Mouse (Mus musculus) effector memory CD4-positive, alpha-beta T cell, adult 7 months (primary cell): ENCODE measurements around the gene Mtln. TPM values are rescaled to one million over a fixed set of nuclear protein-coding genes. Genes with fewer than 3 reads are reported as not detected.

Experiments used
- polyA plus RNA-seq: library from polyadenylated mRNA; unstranded; fragments of 100-300 nt; shearing (Covaris generic); gene quantifications from one replicate; pipeline ENCODE4 v1.2.1, GENCODE M21; 2017

Gene Mtln
- polyA plus RNA-seq, result 14.0 TPM

DNA sequence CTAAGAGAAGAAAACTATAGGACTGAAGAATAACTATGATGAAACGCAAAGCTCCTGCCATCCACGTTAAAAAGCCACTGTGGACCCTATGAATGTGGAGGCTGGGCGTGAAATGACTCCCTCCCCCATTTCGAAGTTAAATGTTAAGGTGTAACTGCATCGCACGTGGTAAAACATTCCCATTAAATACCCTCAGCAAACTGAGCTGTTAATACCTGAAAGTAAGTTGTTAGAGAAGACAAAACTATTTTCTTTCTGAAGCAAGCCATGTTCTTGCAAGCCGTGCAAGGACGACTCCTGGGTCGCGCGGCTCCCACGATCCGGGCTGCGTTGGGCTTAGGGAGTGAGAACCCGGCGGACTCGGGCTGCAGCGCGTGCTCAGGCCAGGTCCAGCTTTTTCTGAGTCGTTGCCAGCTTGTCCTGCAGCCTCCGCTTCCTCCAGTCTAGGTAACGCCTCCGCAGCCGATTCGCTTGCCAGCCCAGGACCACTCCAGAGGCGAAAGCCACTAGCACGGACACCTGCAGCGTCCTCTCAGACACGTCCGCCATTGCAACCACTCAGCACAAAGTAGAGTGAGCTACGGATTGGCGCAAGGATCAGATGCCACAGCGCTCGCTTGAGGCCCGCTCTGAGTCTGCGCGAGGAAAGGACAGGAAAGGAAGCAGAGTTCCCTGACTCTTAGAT, at the start of gene Mtln:
Gene Mtln (minus strand): TSS at position 570 of the 685 bp plus-strand sequence.

GRCm38 (mm10) chr2:127838576-127838975, 46.3 kb upstream of the Mtln start, which contains the start of gene Acoxl:
Gene Acoxl, plus strand, starts transcription at chr2:127838876.

GRCm38 (mm10) chr2:127831401-127832102, 39.3 kb upstream of the Mtln start, which contains the start of gene Bub1:
Gene Bub1, minus strand, starts transcription at chr2:127831865.

DNA sequence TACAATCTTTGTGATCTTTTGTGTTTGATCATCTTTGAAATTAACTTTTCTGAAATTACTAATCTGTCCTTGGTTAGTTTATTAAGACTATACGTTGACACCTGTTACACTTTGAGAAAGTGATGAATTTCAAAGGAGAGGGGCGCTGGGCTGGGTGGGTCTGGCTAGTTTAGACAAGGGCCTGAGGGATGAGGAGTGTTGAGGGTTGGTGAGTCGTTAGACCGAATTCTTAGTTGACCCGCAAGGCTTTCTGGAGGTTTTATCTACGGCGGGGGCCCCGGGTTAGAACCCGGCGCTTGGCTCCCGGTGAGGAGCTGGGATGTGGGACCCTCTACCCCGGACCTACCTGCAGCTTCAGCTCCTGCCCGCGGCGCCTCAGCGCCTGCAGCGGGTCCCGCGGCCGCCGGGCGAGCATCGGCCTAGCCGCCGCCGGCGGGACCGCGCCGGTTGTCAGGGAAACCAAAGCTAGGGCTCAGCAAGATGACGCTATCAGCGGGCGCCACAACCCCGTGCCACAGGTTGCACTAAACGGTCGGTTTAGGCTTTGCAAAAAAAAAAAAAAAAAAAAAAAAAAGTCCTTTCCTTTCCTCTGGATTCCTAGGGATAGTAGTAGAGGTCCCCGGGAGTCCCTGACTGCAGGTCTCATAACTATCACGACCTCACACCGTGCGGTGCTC, 3.7 kb downstream of the Mtln start, which contains the start of gene Nphp1:
Gene Nphp1 (minus strand): TSS at position 458 of the 677 bp plus-strand sequence.

Other genes starting within 250 kb of the Mtln start
- gene Zfp661, start 205.4 kb downstream of the Mtln start, polyA plus RNA-seq, result 2.9 TPM
- 89.2 TPM for gene Mrps5, start 205.3 kb downstream of the Mtln start, polyA plus RNA-seq
- gene Mal, start 135.8 kb downstream of the Mtln start, polyA plus RNA-seq, result 0.35 TPM
- not detected for gene Mall, start 62.6 kb downstream of the Mtln start, polyA plus RNA-seq
- gene Nphp1, start 3.6 kb downstream of the Mtln start, polyA plus RNA-seq, result 1.4 TPM
- gene Bub1, start 39.4 kb upstream of the Mtln start, polyA plus RNA-seq, result 0.41 TPM
- 3.9 TPM for gene Acoxl, start 46.4 kb upstream of the Mtln start, polyA plus RNA-seq